Mouse (Mus musculus) olfactory bulb, adult 2 months (tissue): ENCODE results near the gene E2f7. TPM values are rescaled to one million over a fixed set of nuclear protein-coding genes. Genes with fewer than 3 reads are reported as not detected.

Experiments used
- H3K27ac ChIP-seq: fragments of 200-500 bp; 2 replicates; pipeline ENCODE4 v1.5.1; 2012; ENCODE audit warnings: low read depth, low read length; ENCODE audit not compliant: insufficient read depth
- H3K4me1 ChIP-seq: fragments of 200-500 bp; 2 replicates; pipeline ENCODE4 v1.6.1; 2012; ENCODE audit warnings: low read length; ENCODE audit not compliant: control insufficient read depth, insufficient read depth
- H3K4me3 ChIP-seq: fragments of 200-500 bp; 2 replicates; pipeline ENCODE4 v1.5.1; 2012; ENCODE audit warnings: mild to moderate bottlenecking, low read depth, low read length, moderate library complexity; ENCODE audit not compliant: insufficient read depth
- CTCF ChIP-seq: fragments of 200-500 bp; IDR thresholded peaks from 2 replicates; pipeline ENCODE4 v1.5.1; 2012; ENCODE audit warnings: low read depth, mild to moderate bottlenecking, low read length, moderate library complexity; ENCODE audit not compliant: insufficient read depth
- POLR2A ChIP-seq: fragments of 200-500 bp; IDR thresholded peaks from 2 replicates; pipeline ENCODE4 v1.6.1; 2012; ENCODE audit warnings: mild to moderate bottlenecking, low read depth, low read length, moderate library complexity; ENCODE audit not compliant: insufficient read depth
- WGBS: fragments of 180-500 bp; shearing (Covaris S2); methylation state at CpG from one replicate; pipeline ENCODE4 v1.1.7; 2018; 5-methylcytosine and 5-hydroxymethylcytosine counted together
- polyA plus RNA-seq: library from polyadenylated mRNA; stranded (reverse); fragments of >200 nt; gene quantifications from 2 replicates; pipeline ENCODE4 v1.2.4, GENCODE M21; 2012; ENCODE audit warnings: low replicate concordance; ENCODE audit not compliant: missing spikeins, insufficient read depth, insufficient read length

E2f7 gene
- polyA plus RNA-seq, 1 experiment = not detected

GRCm38 (mm10) chr10:110794564-110795205 is 49.4 kb downstream of the E2f7 start:
- WGBS = 4% methylated on average over 12 of the region's 12 CpGs
- H3K27ac ChIP-seq = no peak overlapping the region
- no peaks in the 10 kb centered on the region for H3K4me1 ChIP-seq
- TF ChIP-seq POLR2A = no peak
- TF ChIP-seq CTCF = no peak
- H3K4me3 ChIP-seq = no peak overlapping the region

GRCm38 (mm10) chr10:110795206-110795796 is 50.1 kb downstream of the E2f7 start:
- Histone ChIP-seq H3K4me3 (no peak overlapping the region), H3K4me1 (no peaks in the 10 kb centered on the region), H3K27ac (no peak overlapping the region)
- TF ChIP-seq POLR2A (no peak), CTCF (no peak)
- 52% methylated on average over 9 of the region's 9 CpGs for WGBS

- Histone ChIP-seq H3K4me3 (no peak overlapping the region), H3K27ac (no peak overlapping the region), H3K4me1 (no peaks in the 10 kb centered on the region)
- WGBS = 90% methylated on average over 3 of the region's 3 CpGs
- no peak for TF ChIP-seq CTCF
- no peak for TF ChIP-seq POLR2A
Observed at GRCm38 (mm10) chr10:110801296-110801695, 56.1 kb downstream of the E2f7 start.

GRCm38 (mm10) chr10:110804279-110805024 is 59.2 kb downstream of the E2f7 start:
- H3K4me1 ChIP-seq = no peaks in the 10 kb centered on the region; the same call in 1 of the 2 replicates
- 65% methylated on average over 11 of the region's 11 CpGs for WGBS
- H3K27ac ChIP-seq = no peak overlapping the region
- TF ChIP-seq CTCF (no peak), POLR2A (no peak)
- H3K4me3 ChIP-seq = no peak overlapping the region

GRCm38 (mm10) chr10:110805025-110805740 is 59.9 kb downstream of the E2f7 start:
- no peak for TF ChIP-seq POLR2A
- TF ChIP-seq CTCF = no peak
- Histone ChIP-seq H3K4me3 (no peak overlapping the region), H3K27ac (no peak overlapping the region), H3K4me1 (no peaks in the 10 kb centered on the region; the same call in 1 of the 2 replicates)
- 82% methylated on average over 5 of the region's 5 CpGs for WGBS

GRCm38 (mm10) chr10:110806471-110806870 is 61.2 kb downstream of the E2f7 start:
- no peak overlapping the region for H3K27ac ChIP-seq
- H3K4me3 ChIP-seq = no peak overlapping the region
- no peaks in the 10 kb centered on the region; the same call in 1 of the 2 replicates for H3K4me1 ChIP-seq
- WGBS = 77% methylated on average over 8 of the region's 8 CpGs
- no peak for TF ChIP-seq CTCF

GRCm38 (mm10) chr10:110810528-110810927 is 65.3 kb downstream of the E2f7 start:
- Histone ChIP-seq H3K4me1 (peaks cover 2% of the 10 kb centered on the region; the same call in 1 of the 2 replicates), H3K27ac (no peak overlapping the region), H3K4me3 (no peak overlapping the region)
- WGBS = 78% methylated on average over 2 of the region's 2 CpGs
- no peak for TF ChIP-seq POLR2A
- no peak for TF ChIP-seq CTCF

- Histone ChIP-seq H3K27ac (no peak overlapping the region), H3K4me1 (peaks cover 2% of the 10 kb centered on the region; the same call in 1 of the 2 replicates), H3K4me3 (no peak overlapping the region)
- no peak for TF ChIP-seq CTCF
- TF ChIP-seq POLR2A = no peak
- WGBS = 91% methylated on average over 10 of the region's 10 CpGs
Observed at GRCm38 (mm10) chr10:110811209-110811861, 66.1 kb downstream of the E2f7 start.

- H3K4me1 ChIP-seq = 0 out of 2 replicates have a peak, but pooled peaks cover 2% of the 10 kb centered on the region
- 63% methylated on average over 2 of the region's 2 CpGs for WGBS
- H3K27ac ChIP-seq = no peak overlapping the region
- no peak overlapping the region for H3K4me3 ChIP-seq
- TF ChIP-seq POLR2A = no peak
- no peak for TF ChIP-seq CTCF
Observed at GRCm38 (mm10) chr10:110811862-110812225, 66.6 kb downstream of the E2f7 start.
